Mouse (Mus musculus) kidney, adult 11 months (tissue): ENCODE results near the gene Pi4k2b.

Source experiments
- DNase-seq: peaks from one replicate; pipeline ENCODE4 v3.0.0; 2022

Gene Pi4k2b

DNA sequence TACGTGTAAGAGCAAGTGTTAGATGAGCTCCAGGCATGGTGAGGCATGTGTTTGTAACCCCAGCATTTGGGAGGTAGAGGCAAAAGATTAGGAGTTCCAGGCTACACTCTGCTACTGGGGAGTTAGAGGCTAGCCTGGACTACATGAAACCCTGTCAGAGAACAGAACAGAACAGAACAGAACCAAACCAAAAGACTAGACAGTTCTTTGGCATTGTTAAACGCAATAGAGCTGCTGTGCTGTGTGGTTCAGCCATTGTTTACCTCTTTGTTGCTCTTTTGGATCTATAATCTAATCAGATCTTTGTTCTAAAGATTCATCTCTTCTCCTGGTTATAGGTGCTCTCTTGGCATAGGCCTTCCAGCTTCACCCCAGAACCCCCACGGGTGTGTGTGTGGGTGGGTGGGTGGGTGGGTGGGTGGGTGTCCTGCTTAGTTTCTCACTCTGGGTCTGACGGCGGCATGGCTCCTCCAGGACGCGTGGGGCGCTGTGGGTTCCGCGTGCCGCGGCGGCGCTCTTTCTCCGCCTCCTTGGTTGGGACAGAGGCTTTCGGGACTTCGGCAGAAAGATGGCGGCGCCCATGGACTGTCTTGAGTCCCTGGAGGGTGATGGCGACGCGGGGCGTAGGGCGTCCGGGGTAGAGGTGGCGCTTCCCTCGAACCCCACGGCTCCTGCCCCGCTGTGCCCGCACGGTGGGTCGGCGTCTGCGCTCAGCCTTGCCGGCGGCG is 41.3 kb downstream of the Pi4k2b start:
- peak; percentile 82 for DNase-seq

- no peak for DNase-seq
Measured at GRCm38 (mm10) chr5:52783251-52783620, 41.9 kb downstream of the Pi4k2b start.

- DNase-seq, result no peak
Measured at GRCm38 (mm10) chr5:52783957-52784356, 42.6 kb downstream of the Pi4k2b start.

GRCm38 (mm10) chr5:52786556-52787322 is 45.4 kb downstream of the Pi4k2b start:
- DNase-seq, result no peak

- no peak for DNase-seq
Measured at GRCm38 (mm10) chr5:52793230-52793629, 51.9 kb downstream of the Pi4k2b start.

DNA sequence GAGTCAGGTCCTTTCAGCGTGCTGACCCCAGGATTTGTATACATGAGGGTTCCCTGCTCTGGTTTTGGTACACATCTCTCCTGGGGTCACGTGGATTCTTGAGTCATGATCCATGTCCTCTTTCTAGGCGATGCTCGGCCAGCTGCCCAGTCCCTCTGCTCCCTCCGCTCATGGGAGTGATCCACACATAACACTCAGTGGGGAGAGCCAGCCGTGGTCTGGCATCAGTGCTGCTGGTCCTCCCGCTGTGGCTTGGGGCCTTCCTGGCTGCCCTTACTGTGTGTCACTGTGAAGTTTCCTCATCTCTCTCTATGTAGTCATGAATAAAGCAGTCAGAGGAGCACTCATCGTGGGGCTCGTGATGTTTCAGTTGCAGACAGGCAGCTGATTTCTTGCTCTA is 52.7 kb downstream of the Pi4k2b start:
- DNase-seq, result no peak

- no peak for DNase-seq
Measured at GRCm38 (mm10) chr5:52799274-52799985, 58.1 kb downstream of the Pi4k2b start.

DNA sequence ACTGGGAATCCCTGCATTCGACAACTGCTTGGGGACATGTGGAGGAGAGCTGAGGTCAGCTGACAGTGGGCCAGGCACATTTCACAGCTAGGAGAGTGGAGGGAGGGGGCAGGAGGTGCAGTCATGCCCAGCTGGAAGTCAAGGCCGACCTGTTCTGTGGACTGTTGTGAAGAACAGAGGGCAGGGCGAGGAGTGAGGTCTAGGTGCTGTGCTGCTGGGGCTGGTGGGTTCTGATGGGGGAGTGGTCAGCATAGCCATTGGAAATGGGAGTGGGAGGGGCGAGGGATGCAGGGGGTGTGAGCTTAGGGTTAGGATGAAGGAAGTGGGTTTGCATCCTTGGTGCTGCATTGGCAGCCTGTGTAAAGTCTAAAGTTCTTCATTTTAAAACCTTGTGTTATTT is 64.4 kb downstream of the Pi4k2b start:
- no peak for DNase-seq

GRCm38 (mm10) chr5:52806349-52806748 is 65.0 kb downstream of the Pi4k2b start:
- no peak for DNase-seq

DNA sequence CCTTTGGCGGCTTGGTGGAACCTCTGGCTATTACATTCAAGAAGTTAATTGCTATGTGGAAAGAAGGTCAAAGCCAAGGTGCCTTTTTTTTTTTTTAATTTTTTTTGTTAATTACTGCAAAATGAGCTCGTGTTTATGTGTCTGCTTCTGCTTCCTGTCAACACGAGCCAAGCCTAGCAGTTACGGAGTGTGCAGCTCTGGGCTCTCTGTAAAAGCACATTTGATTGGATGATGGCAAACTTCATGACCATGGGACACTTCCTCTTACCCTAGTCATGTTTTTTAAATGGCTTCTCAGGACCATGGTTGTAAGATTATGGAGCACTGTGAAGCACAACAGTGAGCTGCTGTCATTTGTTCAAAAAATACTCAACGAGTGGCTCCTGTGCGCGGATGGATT is 65.7 kb downstream of the Pi4k2b start:
- DNase-seq, result no peak

DNA sequence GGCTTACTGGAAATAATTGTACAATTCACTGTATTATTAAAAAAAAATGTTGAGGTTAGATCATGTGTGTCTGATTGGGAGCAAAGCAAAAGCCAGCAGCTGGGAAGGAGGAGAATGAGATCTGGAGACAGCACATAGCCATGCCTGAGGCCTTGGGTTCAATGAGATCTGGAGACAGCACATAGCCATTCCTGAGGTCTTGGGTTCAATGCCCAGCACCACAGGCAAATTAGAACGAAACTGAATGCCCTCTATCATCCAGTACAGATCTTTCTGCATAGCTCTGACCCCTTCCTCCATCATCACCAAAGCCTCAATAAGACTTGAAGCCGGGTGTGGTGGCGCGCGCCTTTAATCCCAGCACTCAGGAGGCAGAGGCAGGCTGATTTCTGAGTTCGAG is 69.1 kb downstream of the Pi4k2b start:
- DNase-seq, result no peak

DNA sequence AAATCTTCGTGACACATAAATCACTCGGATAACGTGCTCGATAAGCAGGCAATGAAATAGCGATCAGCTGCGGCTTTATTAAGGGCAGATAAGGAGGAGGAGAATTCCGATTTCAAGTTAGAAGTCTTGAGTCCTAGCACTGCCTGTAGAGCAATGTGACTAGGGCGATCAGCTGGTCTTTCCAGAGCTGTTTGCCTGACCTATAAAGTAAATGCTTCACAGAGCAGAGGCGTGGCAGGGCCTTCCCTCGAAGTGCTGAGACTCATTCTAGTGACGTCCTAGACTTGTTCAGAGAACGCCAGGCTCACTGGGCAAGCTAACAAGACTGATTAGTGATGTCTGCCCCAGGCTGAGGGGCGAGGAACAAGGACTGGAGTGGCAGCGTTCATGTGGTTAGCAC is 69.7 kb downstream of the Pi4k2b start:
- DNase-seq, result no peak

GRCm38 (mm10) chr5:52812456-52812855 is 71.1 kb downstream of the Pi4k2b start:
- no peak for DNase-seq

DNA sequence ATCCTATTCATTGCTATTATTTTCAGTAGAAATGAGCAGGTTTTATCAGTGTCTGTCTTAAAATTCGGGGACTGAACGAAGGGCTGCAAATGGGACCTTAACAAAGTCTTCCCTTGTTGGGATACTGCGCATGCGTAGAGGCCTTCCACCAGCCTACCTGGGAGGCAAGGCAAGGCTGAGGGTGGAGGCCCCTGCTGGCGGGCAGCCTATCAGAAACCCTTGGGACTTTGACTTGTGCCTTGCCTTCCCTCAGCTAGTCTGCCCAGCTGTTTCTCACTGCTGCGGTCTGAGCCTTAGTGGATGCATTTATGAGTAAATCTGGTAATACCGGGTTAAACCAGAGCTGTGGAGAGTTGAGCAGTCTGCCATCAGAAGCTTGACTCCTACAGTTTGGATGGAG is 71.9 kb downstream of the Pi4k2b start:
- no peak for DNase-seq

DNA sequence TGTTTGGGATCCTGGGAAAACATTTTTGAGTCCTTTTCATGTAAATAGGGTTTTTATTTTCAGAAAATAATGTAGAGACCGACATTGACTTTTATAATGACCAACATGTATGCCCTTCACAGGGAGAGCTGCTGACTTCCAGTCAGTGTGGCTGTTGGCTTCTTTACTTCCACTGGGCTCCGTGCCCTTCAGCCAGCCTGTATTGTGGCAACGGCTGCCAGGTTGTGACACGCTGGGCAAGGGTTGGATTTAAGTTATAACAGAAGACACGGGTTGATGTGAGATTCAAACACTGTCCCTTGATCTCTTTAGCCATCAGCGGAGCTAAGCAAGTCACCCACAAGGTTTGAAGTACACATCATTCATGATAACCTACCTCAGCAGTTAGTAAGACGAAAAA is 77.3 kb downstream of the Pi4k2b start:
- DNase-seq, result no peak
